Mouse (Mus musculus): ENCODE data around the gene Rnf43. TPM values are rescaled to one million over a fixed set of nuclear protein-coding genes. Genes with fewer than 3 reads are reported as not detected.

The Rnf43 gene
- polyA plus RNA-seq, 1 experiment from 2014 or later = 1.9 TPM

DNA sequence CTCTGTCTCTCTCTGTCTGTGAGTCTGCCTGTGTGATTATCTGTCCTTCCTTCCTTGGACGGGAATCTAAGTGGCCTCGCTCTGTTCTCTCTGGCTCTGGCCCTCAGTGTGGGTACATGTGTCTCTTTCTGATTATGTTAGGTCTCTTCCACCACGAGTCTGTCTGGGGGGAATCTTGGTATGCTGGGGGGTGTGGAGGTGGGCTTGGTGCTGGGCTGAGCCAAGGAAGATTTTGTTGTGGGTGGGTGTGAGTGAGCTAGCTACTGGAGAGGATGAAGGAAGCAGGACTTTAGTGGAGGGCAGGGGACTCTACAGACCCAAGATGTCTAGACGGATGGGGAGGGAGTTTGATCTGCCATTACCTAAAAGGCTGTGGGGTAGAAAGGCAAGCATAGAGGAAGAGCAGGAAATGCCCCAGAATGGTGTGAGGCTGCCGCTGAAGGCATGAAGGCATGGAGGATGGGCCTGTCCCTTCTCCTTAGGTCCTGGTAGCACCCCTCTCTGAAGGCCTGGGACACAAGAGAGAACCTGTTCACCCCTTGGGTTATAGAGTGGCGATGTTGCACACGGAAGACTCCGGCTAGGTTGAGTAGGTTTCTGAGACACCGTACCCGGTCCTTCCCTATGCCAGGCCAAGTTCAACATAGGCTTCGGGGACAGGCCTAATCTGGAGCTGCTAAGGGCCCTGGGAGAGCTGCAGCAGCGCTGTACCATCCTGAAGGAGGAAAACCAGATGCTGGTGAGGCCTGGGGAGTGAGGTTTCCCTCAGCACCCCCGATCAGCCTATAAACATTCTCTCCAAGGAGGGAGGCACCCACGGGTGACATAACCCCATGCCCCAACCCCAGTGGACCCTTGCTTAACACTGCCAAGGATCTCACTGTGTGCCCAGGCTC is 99.5 kb downstream of the Rnf43 start:
- Histone ChIP-seq H3K4me3 (no peak overlapping the region), H3K4me1 (peaks cover 30% of the 10 kb centered on the region), H3K27ac (no peak overlapping the region), H3K36me3 (no peaks in the 10 kb centered on the region), H3K27me3 (ENCODE audit: low read depth, poor library complexity, severe bottlenecking) (peaks cover 89% of the 10 kb centered on the region), H3K9me3 (replicated peaks) (no peaks in the 10 kb centered on the region)
- 74% methylated on average over 14 of the region's 14 CpGs for WGBS
- DNase-seq (ENCODE audit: low spot score) = no peak

DNA sequence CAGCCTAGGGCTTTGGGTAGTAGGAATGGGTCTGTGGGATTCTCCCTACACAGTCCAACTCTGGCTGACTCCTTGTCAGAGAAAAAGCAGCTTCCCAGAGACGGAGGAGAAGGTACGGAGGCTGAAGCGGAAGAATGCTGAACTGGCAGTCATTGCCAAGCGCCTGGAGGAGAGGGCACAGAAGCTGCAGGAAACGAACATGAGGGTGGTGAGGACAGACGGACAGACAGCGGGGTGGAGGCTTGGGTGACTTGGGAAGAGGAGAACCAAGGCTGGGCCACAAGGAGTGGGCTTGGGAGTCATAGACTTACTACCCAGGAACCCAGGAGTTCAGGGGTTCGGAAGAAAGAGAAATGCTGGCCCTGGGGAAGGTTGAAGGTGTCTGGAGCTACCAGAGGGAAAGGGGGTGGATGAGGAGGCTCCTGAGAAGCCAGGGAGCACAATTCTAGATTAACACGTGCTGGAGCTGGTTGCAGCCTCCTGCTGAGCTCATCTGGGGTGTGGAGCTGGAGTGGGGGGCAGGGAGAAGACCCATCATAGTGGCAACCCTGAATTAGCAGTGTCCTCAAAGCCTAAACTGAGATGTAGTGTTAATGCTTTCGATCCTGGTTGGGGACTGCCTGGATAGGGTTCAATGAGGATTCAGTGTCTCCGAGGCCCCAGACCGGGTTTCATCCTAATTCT is 100.3 kb downstream of the Rnf43 start:
- Histone ChIP-seq H3K4me3 (peak overlapping the region; percentile 58; the same call in 1 of the 2 replicates), H3K4me1 (peaks cover 30% of the 10 kb centered on the region), H3K27ac (no peak overlapping the region), H3K9me3 (replicated peaks) (no peaks in the 10 kb centered on the region), H3K36me3 (no peaks in the 10 kb centered on the region), H3K27me3 (ENCODE audit: low read depth, poor library complexity, severe bottlenecking) (peaks cover 97% of the 10 kb centered on the region)
- WGBS = 39% methylated on average over 12 of the region's 12 CpGs
- no peak for DNase-seq (ENCODE audit: low spot score)

DNA sequence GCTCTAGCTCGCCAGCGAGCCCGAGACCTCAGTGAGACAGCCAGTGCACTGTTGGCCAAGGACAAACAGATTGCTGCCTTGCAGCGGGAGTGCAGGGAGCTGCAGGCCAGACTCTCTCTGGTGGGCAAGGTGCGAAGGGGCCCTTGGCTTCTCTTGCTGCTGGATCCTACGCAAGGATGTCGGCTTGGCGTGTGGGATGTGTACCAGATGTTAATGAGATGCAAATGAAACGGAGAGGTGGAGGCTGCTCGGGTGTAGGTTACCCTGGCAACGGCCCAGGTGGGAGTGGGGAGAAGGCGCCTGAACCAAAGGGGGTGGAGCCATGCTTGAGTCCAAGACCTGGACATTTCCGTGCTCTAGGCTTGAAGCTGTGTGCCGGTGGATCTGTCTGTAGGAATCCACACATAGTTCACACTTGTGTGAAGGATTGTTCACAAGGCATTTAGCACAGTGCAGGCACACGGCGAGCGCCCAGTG is 101.0 kb downstream of the Rnf43 start:
- H3K4me1 ChIP-seq = peaks cover 30% of the 10 kb centered on the region
- H3K27me3 ChIP-seq (ENCODE audit: low read depth, poor library complexity, severe bottlenecking) = peaks cover 97% of the 10 kb centered on the region
- no peaks in the 10 kb centered on the region for H3K9me3 ChIP-seq (replicated peaks)
- peak overlapping the region; percentile 58 for H3K4me3 ChIP-seq
- H3K27ac ChIP-seq = peak overlapping the region; percentile 70; the same call in 1 of the 2 replicates
- H3K36me3 ChIP-seq = no peaks in the 10 kb centered on the region
- peak; percentile 64 for DNase-seq (ENCODE audit: low spot score)
- 1% methylated on average over 17 of the region's 17 CpGs for WGBS

GRCm38 (mm10) chr11:87763988-87764876 is 101.7 kb downstream of the Rnf43 start:
- peak; percentile 60 for DNase-seq (ENCODE audit: low spot score)
- peaks cover 93% of the 10 kb centered on the region for H3K27me3 ChIP-seq (ENCODE audit: low read depth, poor library complexity, severe bottlenecking)
- H3K4me3 ChIP-seq = peak overlapping the region; percentile 58
- peak overlapping the region; percentile 70 for H3K27ac ChIP-seq
- WGBS = under 1% methylated on average over 65 of the region's 65 CpGs
- H3K4me1 ChIP-seq = peaks cover 30% of the 10 kb centered on the region
- no peaks in the 10 kb centered on the region for H3K36me3 ChIP-seq
- H3K9me3 ChIP-seq (replicated peaks) = no peaks in the 10 kb centered on the region

- Histone ChIP-seq H3K9me3 (replicated peaks) (no peaks in the 10 kb centered on the region), H3K27me3 (ENCODE audit: low read depth, poor library complexity, severe bottlenecking) (peaks cover 48% of the 10 kb centered on the region), H3K4me3 (no peak overlapping the region), H3K4me1 (peaks cover 13% of the 10 kb centered on the region), H3K27ac (no peak overlapping the region), H3K36me3 (no peaks in the 10 kb centered on the region)
- WGBS = 81% methylated on average over 4 of the region's 4 CpGs
- no peak for DNase-seq (ENCODE audit: low spot score)
Observed at GRCm38 (mm10) chr11:87768745-87769144, 106.2 kb downstream of the Rnf43 start.

- H3K36me3 ChIP-seq = no peaks in the 10 kb centered on the region
- H3K4me1 ChIP-seq = peaks cover 4% of the 10 kb centered on the region
- H3K27ac ChIP-seq = no peak overlapping the region
- peaks cover 33% of the 10 kb centered on the region for H3K27me3 ChIP-seq (ENCODE audit: low read depth, poor library complexity, severe bottlenecking)
- no peak overlapping the region for H3K4me3 ChIP-seq
- peak; percentile 84 for DNase-seq (ENCODE audit: low spot score)
- no peaks in the 10 kb centered on the region for H3K9me3 ChIP-seq (replicated peaks)
- WGBS = 56% methylated on average over 3 of the region's 3 CpGs
Observed at GRCm38 (mm10) chr11:87770989-87771388, 108.5 kb downstream of the Rnf43 start.

- no peak overlapping the region for H3K27ac ChIP-seq
- WGBS = 91% methylated on average over 3 of the region's 3 CpGs
- no peaks in the 10 kb centered on the region for H3K36me3 ChIP-seq
- peaks cover 6% of the 10 kb centered on the region for H3K4me1 ChIP-seq
- no peak for DNase-seq (ENCODE audit: low spot score)
- peaks cover 32% of the 10 kb centered on the region for H3K27me3 ChIP-seq (ENCODE audit: low read depth, poor library complexity, severe bottlenecking)
- no peak overlapping the region for H3K4me3 ChIP-seq
- H3K9me3 ChIP-seq (replicated peaks) = no peaks in the 10 kb centered on the region
Observed at GRCm38 (mm10) chr11:87772354-87772753, 109.8 kb downstream of the Rnf43 start.

DNA sequence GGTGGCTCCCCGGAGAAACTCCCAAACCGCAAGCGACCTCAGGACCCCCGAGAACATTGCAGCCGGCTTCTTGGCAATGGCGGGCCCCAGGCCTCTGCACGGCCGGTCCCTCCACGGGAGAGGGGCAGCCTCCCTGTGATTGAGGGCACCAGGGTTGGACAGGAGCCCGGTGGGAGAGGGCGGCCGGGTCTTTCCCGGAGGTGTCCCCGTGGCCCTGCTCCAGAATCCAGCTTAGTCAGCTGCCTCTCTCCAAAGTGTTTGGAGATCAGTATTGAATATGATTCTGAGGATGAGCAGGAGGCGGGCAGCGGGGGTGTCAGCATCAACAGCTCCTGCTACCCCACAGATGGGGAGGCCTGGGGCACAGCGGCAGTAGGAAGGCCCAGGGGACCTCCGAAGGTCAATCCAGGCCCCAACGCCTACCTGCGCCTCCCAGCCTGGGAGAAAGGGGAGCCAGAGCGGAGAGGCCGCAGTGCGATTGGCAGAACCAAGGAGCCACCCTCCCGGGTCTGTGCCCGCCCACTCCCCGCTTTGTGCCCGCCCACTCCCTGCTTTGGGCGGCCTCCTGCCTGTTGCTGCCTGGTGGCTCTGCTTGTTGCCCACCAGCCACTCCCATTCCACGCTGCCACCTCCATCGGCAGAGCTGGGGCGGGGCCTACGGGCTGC is 115.7 kb downstream of the Rnf43 start:
- Histone ChIP-seq H3K4me1 (peaks cover 25% of the 10 kb centered on the region), H3K9me3 (replicated peaks) (no peaks in the 10 kb centered on the region), H3K27ac (peak overlapping the region; percentile 69), H3K36me3 (no peaks in the 10 kb centered on the region), H3K27me3 (ENCODE audit: low read depth, poor library complexity, severe bottlenecking) (peaks cover 59% of the 10 kb centered on the region), H3K4me3 (peak overlapping the region; percentile 50)
- 10% methylated on average over 32 of the region's 32 CpGs for WGBS
- peak; percentile 86 for DNase-seq (ENCODE audit: low spot score)

GRCm38 (mm10) chr11:87778915-87779314 is 116.4 kb downstream of the Rnf43 start:
- WGBS = 33% methylated on average over 12 of the region's 12 CpGs
- peaks cover 59% of the 10 kb centered on the region for H3K27me3 ChIP-seq (ENCODE audit: low read depth, poor library complexity, severe bottlenecking)

DNA sequence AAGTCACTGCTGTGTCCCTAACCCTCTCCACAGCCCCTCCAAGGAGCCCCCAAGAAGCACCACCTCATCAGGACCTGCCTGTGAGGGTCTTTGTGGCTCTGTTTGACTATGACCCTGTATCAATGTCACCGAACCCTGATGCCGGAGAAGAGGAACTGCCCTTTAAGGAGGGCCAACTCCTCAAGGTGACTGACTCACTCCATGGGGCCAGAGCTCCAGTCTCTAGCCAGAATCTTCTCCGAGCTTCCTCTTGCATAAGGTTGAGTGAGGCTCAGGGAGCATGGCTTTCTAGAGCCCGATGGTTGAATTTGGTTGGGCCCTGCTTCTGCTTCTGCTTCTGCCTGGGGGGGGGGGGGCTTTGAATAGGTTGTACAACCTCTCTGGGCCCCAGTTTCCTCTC is 116.9 kb downstream of the Rnf43 start:
- H3K27me3 ChIP-seq (ENCODE audit: low read depth, poor library complexity, severe bottlenecking) = peaks cover 59% of the 10 kb centered on the region
- WGBS = 83% methylated on average over 4 of the region's 4 CpGs
- no peak overlapping the region for H3K4me3 ChIP-seq
- H3K36me3 ChIP-seq = no peaks in the 10 kb centered on the region
- H3K9me3 ChIP-seq (replicated peaks) = no peaks in the 10 kb centered on the region
- H3K4me1 ChIP-seq = peaks cover 25% of the 10 kb centered on the region
- no peak overlapping the region for H3K27ac ChIP-seq
- DNase-seq (ENCODE audit: low spot score) = no peak

More at GRCm38 (mm10) chr11:87778915-87779314, 116.4 kb downstream of the Rnf43 start:
- Histone ChIP-seq H3K9me3 (replicated peaks) (no peaks in the 10 kb centered on the region), H3K4me1 (peaks cover 25% of the 10 kb centered on the region), H3K36me3 (no peaks in the 10 kb centered on the region), H3K4me3 (peak overlapping the region; percentile 50), H3K27ac (peak overlapping the region; percentile 69)
- DNase-seq (ENCODE audit: low spot score) = no peak

GRCm38 (mm10) chr11:87780130-87780529 is 117.6 kb downstream of the Rnf43 start:
- Histone ChIP-seq H3K4me3 (no peak overlapping the region), H3K36me3 (no peaks in the 10 kb centered on the region), H3K9me3 (replicated peaks) (no peaks in the 10 kb centered on the region), H3K4me1 (peaks cover 22% of the 10 kb centered on the region), H3K27me3 (ENCODE audit: low read depth, poor library complexity, severe bottlenecking) (peaks cover 59% of the 10 kb centered on the region), H3K27ac (no peak overlapping the region)
- DNase-seq (ENCODE audit: low spot score) = no peak
- 81% methylated on average over 8 of the region's 8 CpGs for WGBS
